Mouse (Mus musculus): ENCODE data around the gene Kpna1. TPM values are rescaled to one million over a fixed set of nuclear protein-coding genes. Genes with fewer than 3 reads are reported as not detected.
"Not testable (repeated sequence)": the region's sequence is repeated elsewhere in the genome, so short reads cannot be mapped to it uniquely, and the experiment has no call there.

Gene Kpna1
- polyA plus RNA-seq, 1 experiment from 2014 or later, result 33.3 TPM

DNA sequence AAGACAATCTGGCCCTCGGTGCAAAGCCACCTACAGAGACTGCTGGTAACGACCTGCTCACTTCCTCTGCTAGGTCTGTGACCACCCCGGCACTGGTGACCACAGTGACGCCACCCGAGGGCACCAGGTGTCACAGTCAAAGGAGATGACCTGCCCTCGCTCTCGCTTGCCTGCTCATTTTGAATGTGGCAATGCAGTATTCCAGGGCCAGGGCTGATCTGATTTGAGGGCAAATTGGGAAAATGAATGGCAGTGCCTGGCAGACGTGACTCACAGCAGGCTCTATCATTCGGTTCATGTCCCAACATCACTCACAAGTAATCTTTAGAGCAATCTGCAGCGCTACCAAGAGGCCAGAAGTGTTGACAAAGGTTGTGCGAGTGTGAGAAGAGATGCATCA is 77.9 kb downstream of the Kpna1 start:
- no peak overlapping the region for H3K27ac ChIP-seq
- H3K27me3 ChIP-seq (replicated peaks), result no peaks in the 10 kb centered on the region
- peaks cover 7% of the 10 kb centered on the region for H3K36me3 ChIP-seq
- no peak overlapping the region for H3K4me3 ChIP-seq (replicated peaks)
- no peak for ATAC-seq (ENCODE audit: insufficient read depth, low FRiP score, low read depth)
- H3K4me2 ChIP-seq, result no peak overlapping the region
- H3K9ac ChIP-seq, result no peak overlapping the region
- no peaks in the 10 kb centered on the region for H3K9me3 ChIP-seq
- 91% methylated on average over 11 of the region's 11 CpGs for WGBS
- no peaks in the 10 kb centered on the region for H3K4me1 ChIP-seq

GRCm38 (mm10) chr16:36057933-36058475 is 79.5 kb downstream of the Kpna1 start:
- Histone ChIP-seq H3K9me3 (no peaks in the 10 kb centered on the region), H3K4me3 (replicated peaks) (no peak overlapping the region), H3K4me2 (no peak overlapping the region), H3K27ac (no peak overlapping the region), H3K27me3 (replicated peaks) (no peaks in the 10 kb centered on the region), H3K36me3 (peaks cover 6% of the 10 kb centered on the region; the same call in 1 of the 2 replicates), H3K4me1 (no peaks in the 10 kb centered on the region), H3K9ac (no peak overlapping the region)
- 51% methylated on average over 8 of the region's 8 CpGs for WGBS
- no peak for ATAC-seq (ENCODE audit: insufficient read depth, low FRiP score, low read depth)

DNA sequence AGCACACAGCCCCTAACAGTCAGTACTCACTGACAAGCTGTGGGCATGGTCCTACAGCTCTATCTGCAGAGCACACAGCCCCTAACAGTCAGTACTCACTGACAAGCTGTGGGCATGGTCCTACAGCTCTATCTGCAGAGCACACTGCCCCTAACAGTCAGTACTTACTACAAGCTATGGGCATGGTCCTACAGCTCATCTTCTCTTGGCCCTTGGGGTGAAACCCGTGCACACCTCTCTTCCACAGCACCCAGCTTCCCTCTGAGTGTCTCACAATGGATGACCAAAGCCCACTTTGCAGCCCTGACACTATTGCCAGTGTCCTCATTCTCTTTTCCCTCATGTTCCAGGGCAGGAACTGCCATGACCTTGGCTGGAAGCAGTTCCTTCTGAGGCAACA is 84.0 kb downstream of the Kpna1 start:
- 86% methylated on average over 1 of the region's 1 CpGs for WGBS
- not testable (repeated sequence) for H3K4me2 ChIP-seq; H3K4me3 ChIP-seq (replicated peaks); H3K36me3 ChIP-seq; H3K27me3 ChIP-seq (replicated peaks); H3K9me3 ChIP-seq; ATAC-seq (ENCODE audit: insufficient read depth, low FRiP score, low read depth); H3K4me1 ChIP-seq; H3K9ac ChIP-seq; H3K27ac ChIP-seq

DNA sequence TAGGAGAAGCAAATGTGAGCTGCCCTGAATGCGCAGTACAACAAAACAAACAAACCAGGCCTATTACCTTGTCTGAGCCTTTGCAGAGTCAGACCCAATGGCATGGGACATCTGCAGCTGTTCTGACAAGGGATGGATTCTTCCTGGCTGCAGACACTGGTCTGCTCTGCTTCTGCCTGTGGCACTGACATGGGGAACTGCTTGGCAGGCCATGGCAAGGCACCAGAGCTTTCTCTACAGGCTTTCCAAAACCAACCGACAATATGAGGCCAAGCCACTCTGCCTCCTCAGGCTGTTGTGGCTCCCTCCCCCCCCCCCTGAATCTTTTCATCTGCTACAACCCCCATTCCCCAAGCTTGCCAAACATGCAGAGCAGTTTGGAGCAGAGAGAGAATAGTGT is 84.8 kb downstream of the Kpna1 start:
- Histone ChIP-seq H3K27ac (no peak overlapping the region), H3K9ac (no peak overlapping the region), H3K4me3 (replicated peaks) (no peak overlapping the region), H3K4me1 (peaks cover 2% of the 10 kb centered on the region; the same call in 1 of the 2 replicates), H3K36me3 (peaks cover 7% of the 10 kb centered on the region; the same call in 1 of the 2 replicates), H3K27me3 (replicated peaks) (no peaks in the 10 kb centered on the region), H3K9me3 (no peaks in the 10 kb centered on the region), H3K4me2 (no peak overlapping the region)
- ATAC-seq (ENCODE audit: insufficient read depth, low FRiP score, low read depth), result no peak
- WGBS, result 67% methylated on average over 2 of the region's 2 CpGs

GRCm38 (mm10) chr16:36064904-36065303 is 86.4 kb downstream of the Kpna1 start:
- peaks cover 10% of the 10 kb centered on the region for H3K4me1 ChIP-seq
- no peak overlapping the region for H3K9ac ChIP-seq
- no peak for ATAC-seq (ENCODE audit: insufficient read depth, low FRiP score, low read depth)
- 72% methylated on average over 5 of the region's 5 CpGs for WGBS
- H3K36me3 ChIP-seq, result peaks cover 7% of the 10 kb centered on the region; the same call in 1 of the 2 replicates
- no peak overlapping the region for H3K4me3 ChIP-seq (replicated peaks)
- H3K27ac ChIP-seq, result no peak overlapping the region
- H3K4me2 ChIP-seq, result no peak overlapping the region
- H3K27me3 ChIP-seq (replicated peaks), result no peaks in the 10 kb centered on the region
- no peaks in the 10 kb centered on the region for H3K9me3 ChIP-seq

DNA sequence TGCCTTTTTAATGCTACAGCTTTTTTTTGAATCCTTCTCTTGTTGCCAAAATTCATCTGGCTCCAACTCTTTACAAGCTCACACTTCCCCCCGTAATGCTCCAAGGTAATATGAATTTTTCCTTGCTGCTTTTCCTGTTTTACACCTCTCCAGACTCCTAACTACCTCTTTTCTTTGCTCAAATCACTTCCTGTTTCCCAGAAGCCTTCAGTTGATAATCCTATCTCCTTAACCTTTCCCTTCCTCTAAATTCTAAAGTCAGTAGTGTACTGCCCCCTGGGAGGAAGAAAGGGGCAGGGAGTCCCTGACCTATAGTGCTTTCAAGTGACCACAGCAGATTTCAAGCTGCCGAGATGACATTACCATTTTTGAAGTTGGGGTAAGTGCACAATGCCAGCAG is 89.1 kb downstream of the Kpna1 start:
- H3K9me3 ChIP-seq, result no peaks in the 10 kb centered on the region
- H3K9ac ChIP-seq, result no peak overlapping the region
- H3K4me3 ChIP-seq (replicated peaks), result no peak overlapping the region
- no peaks in the 10 kb centered on the region for H3K27me3 ChIP-seq (replicated peaks)
- peaks cover 10% of the 10 kb centered on the region for H3K4me1 ChIP-seq
- H3K27ac ChIP-seq, result no peak overlapping the region
- WGBS, result 70% methylated on average over 2 of the region's 2 CpGs
- no peak for ATAC-seq (ENCODE audit: insufficient read depth, low FRiP score, low read depth)
- H3K36me3 ChIP-seq, result 0 out of 2 replicates have a peak, but pooled peaks cover 3% of the 10 kb centered on the region
- H3K4me2 ChIP-seq, result no peak overlapping the region

DNA sequence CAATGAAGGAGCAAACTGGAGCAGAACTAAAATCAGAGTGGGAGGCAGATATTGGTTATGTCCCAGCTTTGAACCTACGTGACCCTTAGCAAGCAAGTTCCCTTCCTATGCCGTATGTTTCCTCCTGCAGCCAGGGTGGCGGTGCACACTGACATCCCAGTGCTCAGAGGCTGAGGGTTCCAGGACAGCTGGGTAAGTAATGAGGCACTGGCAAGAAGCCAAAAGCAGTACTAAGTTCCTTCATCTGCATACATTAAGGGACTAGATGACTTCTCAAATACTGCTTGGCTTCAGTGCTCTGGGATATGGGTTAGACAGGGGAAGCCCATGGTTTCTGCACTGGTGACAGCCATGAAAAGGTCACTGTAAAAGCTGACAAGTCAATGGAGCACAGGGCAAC is 89.8 kb downstream of the Kpna1 start:
- Histone ChIP-seq H3K4me3 (replicated peaks) (no peak overlapping the region), H3K4me1 (peaks cover 10% of the 10 kb centered on the region), H3K4me2 (no peak overlapping the region), H3K36me3 (0 out of 2 replicates have a peak, but pooled peaks cover 3% of the 10 kb centered on the region), H3K9me3 (no peaks in the 10 kb centered on the region), H3K27ac (no peak overlapping the region), H3K9ac (no peak overlapping the region), H3K27me3 (replicated peaks) (no peaks in the 10 kb centered on the region)
- ATAC-seq (ENCODE audit: insufficient read depth, low FRiP score, low read depth), result no peak
- 53% methylated on average over 3 of the region's 3 CpGs for WGBS

GRCm38 (mm10) chr16:36069819-36070575 is 91.4 kb downstream of the Kpna1 start:
- H3K9ac ChIP-seq, result no peak overlapping the region
- H3K4me3 ChIP-seq (replicated peaks), result peak overlapping the region; percentile 90
- peaks cover 10% of the 10 kb centered on the region for H3K4me1 ChIP-seq
- no peak for ATAC-seq (ENCODE audit: insufficient read depth, low FRiP score, low read depth)
- no peaks in the 10 kb centered on the region for H3K9me3 ChIP-seq
- 28% methylated on average over 9 of the region's 9 CpGs for WGBS
- no peak overlapping the region for H3K27ac ChIP-seq
- peak overlapping the region; percentile 60 for H3K4me2 ChIP-seq
- 0 out of 2 replicates have a peak, but pooled peaks cover 3% of the 10 kb centered on the region for H3K36me3 ChIP-seq
- H3K27me3 ChIP-seq (replicated peaks), result no peaks in the 10 kb centered on the region

DNA sequence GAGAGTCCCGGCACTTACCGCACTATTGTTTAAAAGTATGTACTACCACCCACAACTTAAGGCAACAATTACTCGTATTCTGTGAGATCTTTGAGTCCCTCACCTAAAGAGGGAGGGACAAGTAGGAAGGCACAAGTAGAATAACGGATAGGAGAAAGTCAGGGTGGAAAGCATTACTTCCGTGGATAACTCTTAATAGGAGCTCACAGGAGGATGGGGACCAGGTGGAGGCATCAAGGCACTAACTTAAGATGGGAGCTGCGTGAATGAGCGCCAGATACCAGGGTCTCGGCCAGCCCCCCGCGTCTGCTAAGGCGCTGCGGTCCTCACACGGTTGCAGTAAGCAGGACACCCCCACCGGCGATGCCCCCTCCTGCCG is 92.5 kb downstream of the Kpna1 start:
- Histone ChIP-seq H3K9me3 (no peaks in the 10 kb centered on the region), H3K9ac (peak overlapping the region; percentile 84), H3K27ac (peak overlapping the region; percentile 99), H3K4me2 (peak overlapping the region; percentile 60), H3K4me3 (replicated peaks) (peak overlapping the region; percentile 90), H3K27me3 (replicated peaks) (no peaks in the 10 kb centered on the region), H3K36me3 (0 out of 2 replicates have a peak, but pooled peaks cover 3% of the 10 kb centered on the region), H3K4me1 (peaks cover 10% of the 10 kb centered on the region)
- ATAC-seq (ENCODE audit: insufficient read depth, low FRiP score, low read depth), result peak; percentile 58
- 0% methylated on average over 16 of the region's 16 CpGs for WGBS

- Histone ChIP-seq H3K36me3 (0 out of 2 replicates have a peak, but pooled peaks cover 3% of the 10 kb centered on the region), H3K9ac (peak within 1 kb of the TSS; percentile 84), H3K4me1 (peaks cover 10% of the 10 kb centered on the region), H3K27ac (peak within 1 kb of the TSS; percentile 99), H3K27me3 (replicated peaks) (no peaks in the 10 kb centered on the region), H3K9me3 (no peaks in the 10 kb centered on the region), H3K4me2 (peak within 1 kb of the TSS; percentile 60), H3K4me3 (replicated peaks) (peak within 1 kb of the TSS; percentile 90)
- under 1% methylated on average over 80 of the region's 81 CpGs for WGBS
- peak; percentile 93 for ATAC-seq (ENCODE audit: insufficient read depth, low FRiP score, low read depth)
These were observed 93.2 kb downstream of the Kpna1 start, which contains the start of the genes Fam162a and Ccdc58 for GRCm38 (mm10) chr16:36071450-36072379. TSS of gene Fam162a (minus strand) at chr16:36071594. TSS of gene Ccdc58 (plus strand) at chr16:36071685.

DNA sequence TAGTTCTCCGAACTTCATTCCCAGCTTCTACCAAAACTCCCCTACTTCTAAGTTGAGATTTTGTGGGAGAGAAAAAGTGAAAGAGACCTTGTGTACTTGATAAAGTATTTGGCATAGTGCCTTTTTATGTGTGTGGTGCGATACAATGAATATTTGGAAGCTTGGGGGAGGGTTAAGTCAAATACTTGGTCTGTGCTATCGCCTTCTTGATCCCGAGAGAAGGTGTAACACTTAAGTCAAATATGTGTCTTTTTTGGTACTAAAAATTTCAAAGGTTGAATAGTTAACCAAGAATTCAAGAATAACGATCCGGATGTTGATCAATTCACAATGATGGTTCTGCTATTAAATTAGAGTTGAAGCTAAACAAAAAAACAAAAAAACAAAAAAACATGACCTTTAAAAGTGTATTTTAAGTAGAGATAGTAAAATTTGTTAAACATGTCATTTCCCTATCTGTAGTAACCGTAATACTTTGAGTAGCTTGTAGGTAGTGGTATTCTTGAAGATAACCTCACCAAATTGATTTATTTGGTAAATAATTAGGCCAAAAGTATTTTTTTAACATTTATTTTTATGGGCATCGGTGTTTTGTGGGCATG is 94.0 kb downstream of the Kpna1 start:
- H3K27me3 ChIP-seq (replicated peaks), result no peaks in the 10 kb centered on the region
- H3K4me3 ChIP-seq (replicated peaks), result peak overlapping the region; percentile 90
- no peaks in the 10 kb centered on the region for H3K36me3 ChIP-seq
- no peak for ATAC-seq (ENCODE audit: insufficient read depth, low FRiP score, low read depth)
- peak overlapping the region; percentile 60 for H3K4me2 ChIP-seq
- H3K9me3 ChIP-seq, result no peaks in the 10 kb centered on the region
- H3K9ac ChIP-seq, result peak overlapping the region; percentile 84
- H3K27ac ChIP-seq, result peak overlapping the region; percentile 99
- WGBS, result 24% methylated on average over 8 of the region's 8 CpGs
- peaks cover 10% of the 10 kb centered on the region for H3K4me1 ChIP-seq

Data from stomach, embryonic 15.5 days (tissue).